Mouse (Mus musculus) kidney, adult 11 months (tissue): ENCODE measurements around the gene Gli1.

Experiments used
- DNase-seq: peaks from one replicate; pipeline ENCODE4 v3.0.0; 2022

The Gli1 gene

DNA sequence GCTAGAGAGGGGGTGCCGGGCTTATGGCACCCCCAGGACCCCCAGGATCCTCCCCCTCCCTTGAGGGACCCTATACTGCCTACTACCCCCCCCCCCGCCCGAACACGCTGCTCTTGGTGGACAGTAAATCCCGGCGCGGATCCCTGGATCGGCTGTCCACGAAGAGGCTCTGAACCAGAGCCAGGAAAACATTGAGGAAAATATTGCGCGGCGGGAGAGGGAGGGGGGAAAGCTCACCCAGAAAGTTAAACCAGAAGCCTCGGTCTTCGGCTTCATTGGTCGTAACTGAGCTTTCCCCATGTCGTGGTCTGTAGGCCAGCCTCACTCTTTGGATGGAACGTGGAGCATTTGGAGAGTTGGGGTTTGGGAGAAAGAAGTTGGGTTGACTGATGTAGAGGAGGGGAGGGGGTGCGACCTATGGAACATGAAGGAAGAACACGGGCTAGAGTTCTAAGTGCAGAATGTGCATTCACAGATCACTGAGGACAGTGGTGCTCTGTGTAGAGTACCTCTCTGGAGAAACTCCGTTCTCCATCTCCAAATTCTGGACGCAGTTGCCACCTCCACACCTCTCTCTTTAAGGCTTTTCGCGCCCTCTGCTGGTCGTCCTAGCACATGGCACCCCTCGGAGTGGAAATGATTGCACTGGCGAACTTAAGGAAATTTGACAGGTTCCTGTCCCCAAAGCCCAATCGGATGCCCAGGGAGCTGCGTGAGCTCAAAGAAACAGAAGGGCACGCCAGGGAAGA is at the start of gene Gli1:
Gene Gli1 (minus strand): TSS at position 84 of the 749 bp plus-strand sequence.
- peak; percentile 68 for DNase-seq

- no peak for DNase-seq
These were observed 40.0 kb upstream of the Gli1 start for GRCm38 (mm10) chr10:127381743-127382134.

- peak; percentile 49 for DNase-seq
These were observed 39.3 kb upstream of the Gli1 start for GRCm38 (mm10) chr10:127380767-127381742.

DNA sequence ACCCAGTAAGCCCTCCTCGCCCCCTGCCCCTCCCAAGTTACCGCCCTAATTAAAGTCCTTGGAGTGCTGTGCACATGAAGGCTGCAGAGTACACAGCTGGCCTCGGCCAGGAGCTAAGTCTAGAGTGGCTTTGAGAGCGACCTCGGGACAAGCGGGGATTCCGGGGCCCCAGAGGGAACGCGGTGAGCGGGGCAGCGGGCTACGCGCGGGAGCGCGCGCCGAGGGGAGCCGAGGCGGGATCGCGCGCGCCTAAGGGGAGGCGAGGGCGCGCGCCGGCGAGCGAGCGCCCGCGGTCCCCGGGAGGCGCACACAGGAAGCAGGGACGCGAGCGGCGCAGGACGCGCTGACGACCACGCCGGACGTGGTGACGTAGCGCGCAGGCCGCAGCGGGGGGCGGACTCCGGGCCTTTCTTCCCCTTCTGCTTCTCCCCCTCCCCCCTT is 38.5 kb upstream of the Gli1 start, which contains the start of gene R3hdm2:
Gene R3hdm2 (plus strand): TSS at position 77 of the 441 bp plus-strand sequence.
- DNase-seq = peak; percentile 90

DNA sequence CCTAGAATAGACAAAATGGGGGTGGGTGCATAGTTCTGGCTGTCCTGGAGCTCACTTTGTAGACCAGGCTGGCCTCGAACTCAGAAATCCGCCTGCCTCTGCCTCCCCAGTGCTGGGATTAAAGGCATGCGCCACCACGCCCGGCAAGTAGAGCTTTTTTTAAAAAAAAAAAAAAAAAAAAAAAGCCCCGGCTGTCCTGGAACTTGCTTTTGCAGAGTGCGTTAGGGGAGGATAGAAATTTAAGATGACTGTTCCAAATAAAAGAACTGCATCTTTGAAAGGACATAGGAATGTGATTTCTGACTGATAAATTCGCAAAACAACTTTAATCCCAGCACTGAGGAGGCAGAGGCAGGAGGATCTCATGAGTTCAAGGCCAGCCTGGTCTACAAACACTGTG is 37.9 kb upstream of the Gli1 start:
- DNase-seq = no peak

GRCm38 (mm10) chr10:127377700-127378099 is 35.9 kb upstream of the Gli1 start:
- DNase-seq = no peak

DNA sequence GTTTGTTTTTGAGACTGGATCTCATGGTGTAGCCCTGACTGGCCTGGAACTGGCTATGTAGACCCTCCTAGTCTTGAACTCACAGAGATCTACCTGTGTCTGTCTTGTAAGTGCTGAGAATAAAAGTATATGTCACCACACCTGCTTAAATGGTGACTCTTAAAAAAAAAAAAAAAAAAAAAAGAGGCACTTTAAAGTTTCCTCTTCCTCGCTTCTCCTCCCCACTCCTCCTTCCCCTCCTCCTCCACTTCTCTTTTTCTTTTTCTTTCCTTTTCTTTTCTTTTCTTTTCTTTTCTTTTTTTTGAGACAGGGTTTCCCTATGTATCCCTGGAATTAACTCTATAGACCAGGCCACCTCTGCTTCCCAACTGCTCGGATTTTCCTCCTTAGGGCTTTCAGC is 29.2 kb upstream of the Gli1 start:
- no peak for DNase-seq

GRCm38 (mm10) chr10:127369834-127370820 is 28.4 kb upstream of the Gli1 start, which contains the start of gene Inhbc:
Gene Inhbc, minus strand, starts transcription at chr10:127370431.
- no peak for DNase-seq

DNA sequence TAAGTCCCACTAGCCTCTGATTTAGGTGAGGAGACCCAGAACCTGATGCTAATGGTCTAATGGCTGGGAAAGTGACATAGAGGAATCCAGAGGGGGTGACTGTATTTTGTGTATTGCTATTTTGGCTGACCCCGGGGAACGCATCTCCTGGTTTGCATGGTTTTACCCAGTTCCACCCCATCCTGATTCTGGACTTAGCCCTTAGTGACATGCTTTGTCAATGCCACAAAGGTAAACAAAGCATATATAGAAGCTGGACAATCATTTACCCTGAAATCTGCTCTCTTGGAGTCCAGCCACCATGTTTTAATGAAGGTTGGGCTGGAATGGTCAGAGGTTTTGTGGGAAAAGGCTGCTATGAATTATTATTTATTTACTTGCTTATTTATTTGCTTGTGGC is 26.5 kb upstream of the Gli1 start:
- DNase-seq = no peak

GRCm38 (mm10) chr10:127367116-127367515 is 25.3 kb upstream of the Gli1 start:
- DNase-seq = no peak

DNA sequence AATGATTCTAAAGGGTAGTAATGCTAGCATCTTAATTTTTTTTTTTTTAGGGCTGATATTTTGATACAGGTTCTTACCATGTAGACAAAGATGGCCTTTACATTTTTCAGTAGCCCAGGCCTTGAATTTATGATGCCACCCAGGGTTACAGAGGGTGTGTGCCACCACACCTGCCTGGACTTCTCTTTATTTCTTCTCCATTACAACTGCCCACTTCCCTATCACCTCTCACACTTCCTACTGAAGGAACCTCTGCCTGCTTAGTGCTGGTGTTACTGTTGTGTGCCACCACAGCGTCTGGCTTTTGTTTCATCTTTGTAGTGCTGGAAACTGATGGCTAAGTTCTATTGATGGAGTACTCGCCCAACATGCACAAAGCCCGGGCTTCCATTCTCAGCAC is 18.9 kb upstream of the Gli1 start:
- DNase-seq = no peak

- no peak for DNase-seq
These were observed 13.6 kb upstream of the Gli1 start for GRCm38 (mm10) chr10:127355336-127355735.

DNA sequence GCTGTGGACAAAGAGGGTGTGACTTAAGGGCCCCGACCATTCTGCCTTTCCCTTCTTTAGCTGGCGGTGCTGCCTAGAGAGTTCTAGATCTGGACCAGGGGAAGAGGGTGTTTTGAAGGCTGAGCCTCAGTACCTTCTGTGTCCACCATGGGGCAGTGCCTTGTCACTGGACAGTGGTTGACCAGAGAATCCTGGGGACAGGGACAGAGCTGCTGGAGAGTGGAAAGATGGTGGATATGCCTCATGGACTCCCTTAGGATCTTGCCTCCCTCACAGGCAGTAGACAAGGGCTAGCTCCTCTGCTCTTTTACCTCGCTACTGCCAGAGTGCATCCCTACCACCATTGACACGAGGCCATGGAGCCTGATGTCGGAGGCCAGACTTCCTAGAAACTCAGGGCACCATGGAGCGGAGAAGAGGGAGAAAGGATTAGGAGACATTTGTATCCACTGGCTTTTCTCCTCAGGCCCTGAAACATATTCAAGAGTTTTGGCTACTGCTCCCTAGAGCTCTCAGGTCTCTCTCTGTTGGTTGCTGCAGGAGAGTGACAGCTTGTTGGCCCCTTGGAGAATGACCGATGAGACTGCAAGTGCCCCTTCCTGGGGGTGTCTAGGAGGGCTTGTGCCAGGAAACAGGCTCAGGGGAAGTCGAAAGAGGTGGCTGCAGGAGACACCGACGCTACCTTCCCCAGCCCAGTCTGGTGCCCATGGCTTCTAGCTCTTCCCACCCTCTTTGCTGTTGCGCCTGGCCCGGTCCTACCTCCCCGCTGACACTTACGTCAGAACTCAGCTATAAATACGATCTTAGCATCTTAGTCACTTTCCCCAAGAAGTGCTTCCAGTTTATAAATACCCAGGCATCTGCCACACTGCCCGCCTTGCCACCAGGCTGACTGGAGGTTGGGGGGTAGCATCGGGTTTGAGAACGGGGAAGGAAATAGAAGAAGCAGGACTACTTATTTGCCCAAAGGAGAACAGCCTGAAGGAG is 12.4 kb upstream of the Gli1 start, which contains the start of gene Inhbe:
Gene Inhbe (minus strand): TSS at position 503 of the 987 bp plus-strand sequence.
- DNase-seq = no peak

- DNase-seq = no peak
These were observed 11.0 kb upstream of the Gli1 start for GRCm38 (mm10) chr10:127352766-127353165.

DNA sequence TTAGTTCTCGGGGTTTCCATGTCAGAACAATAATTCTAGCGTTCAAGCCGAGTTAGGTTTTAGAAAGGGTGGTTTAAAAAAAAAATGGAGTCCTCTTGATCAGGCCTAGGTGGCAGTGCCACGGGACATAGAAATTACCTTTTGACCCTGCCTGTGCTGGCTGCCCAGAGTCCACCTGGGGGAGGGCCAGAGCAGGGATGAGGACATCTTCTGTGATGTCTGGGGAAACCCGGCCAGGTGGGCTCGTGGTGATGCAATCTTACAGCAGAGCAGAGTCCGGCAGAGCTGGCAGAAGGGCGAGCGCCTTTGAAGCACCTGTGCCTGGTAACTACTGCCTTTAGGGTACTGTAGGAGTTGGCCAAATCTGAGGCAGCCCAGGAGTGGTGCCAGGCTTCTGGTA is 10.4 kb upstream of the Gli1 start:
- peak; percentile 36 for DNase-seq

- DNase-seq = no peak
These were observed 9.9 kb upstream of the Gli1 start for GRCm38 (mm10) chr10:127351719-127352118.

GRCm38 (mm10) chr10:127351285-127351595 is 9.5 kb upstream of the Gli1 start:
- no peak for DNase-seq

- peak; percentile 71 for DNase-seq
These were observed 9.0 kb upstream of the Gli1 start for GRCm38 (mm10) chr10:127350594-127351284.

- no peak for DNase-seq
These were observed 8.0 kb upstream of the Gli1 start for GRCm38 (mm10) chr10:127349810-127350209.

GRCm38 (mm10) chr10:127348957-127349356 is 7.2 kb upstream of the Gli1 start:
- DNase-seq = no peak
